Mouse (Mus musculus) ES-Bruce4 (cell line): ENCODE measurements around the gene 1810013L24Rik.

ENCODE experiments used
- CTCF ChIP-seq: IDR thresholded peaks from one replicate; pipeline ENCODE4 v1.8.1; 2011; ENCODE audit warnings: low read depth, low read length
- POLR2A ChIP-seq: IDR thresholded peaks from one replicate; pipeline ENCODE4 v1.8.1; 2011; ENCODE audit warnings: low read length; ENCODE audit not compliant: insufficient read depth

DNA sequence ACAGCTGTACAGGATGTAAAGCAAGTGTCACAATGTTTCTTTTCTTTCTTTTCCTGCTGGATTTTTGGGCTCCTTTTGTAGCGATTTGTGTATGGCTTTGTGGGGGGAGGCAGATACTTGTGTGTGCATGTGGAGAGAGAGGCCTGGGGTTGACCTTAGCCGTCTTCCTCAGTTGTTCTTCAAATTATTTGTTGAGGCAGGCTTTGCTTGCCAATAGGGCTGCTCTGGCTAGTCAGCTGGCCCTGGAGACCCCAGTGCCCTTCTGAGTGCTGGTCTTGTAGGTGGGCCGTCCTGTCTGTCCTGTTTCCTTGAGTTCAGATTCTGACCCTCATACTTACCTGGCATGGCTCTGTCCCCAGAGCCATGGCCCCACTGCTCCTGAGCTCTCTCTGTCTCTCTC, 42.6 kb downstream of the 1810013L24Rik start:
- TF ChIP-seq CTCF (no peak), POLR2A (no peak)
